Comparison of ENCODE assay signal across 8 mouse cellular contexts in genomic region chr6:93445124-93445523, GRCm38 (mm10).
DNase-seq lines count a peak whose midpoint lies in the region; ATAC-seq and TF ChIP-seq lines count a peak whose summit lies in the region.

No protein-coding gene starts in this region.

- POLR2A ChIA-PET in Patski (lab: Charles Lee): no interaction called here

- TF ChIP-seq CTCF in Patski (IDR thresholded peaks at IDR 0.05): peak; percentile 66

- no peak for ATAC-seq in Patski
- no peak for ATAC-seq in inflammation-experienced regulatory T-cells, adult 6 months

- in situ Hi-C loops in Patski (cut with MboI; ENCODE audit: low pct_unique_long_range_greater_than_20kb): loop anchor here (5.0 kb wide), 2 partner anchors 503 to 658 kb away; partner anchors contain the start of gene Adamts9

- DNase-seq in heart, postnatal 10 days: peak; percentile 60 to 66
- no peak for DNase-seq in heart, adult 11 months
- DNase-seq in 3134 (ENCODE audit: extremely low read depth, insufficient read length, low spot score) (peak; percentile 1), Patski (ENCODE audit: low read depth, low spot score) (peak; percentile 7)
- peak; percentile 64 for DNase-seq in kidney, adult 9 months
- peak; percentile 21 for DNase-seq in yolk sac, embryonic 10.5 days (ENCODE audit: low spot score)
- DNase-seq in thymus, postnatal 10 days (ENCODE audit: low spot score in 2 of 2): no peak

- no peaks in the 10 kb centered on the region for H3K27me3 ChIP-seq in Patski

- intact Hi-C loops in heart, postnatal 10 days (cut with DNase I): loop anchor here (1.0 to 10.0 kb wide), 4 partner anchors 98 to 660 kb away; partner anchors contain the start of gene Adamts9

- CTCF ChIA-PET in Patski (lab: Charles Lee): interaction anchor here (0.6 to 2.6 kb wide), 10 partner anchors 16 to 657 kb away, joined by 3 to 15 read pairs (median 3); no protein-coding TSS in a partner anchor

Comparison
In these comparisons a context has a peak if more than half of its experiments do, and no peak if none do; other contexts are left out.
1. DNase-seq: peak in heart, postnatal 10 days (2 of 2), 3134 (single experiment), Patski (single experiment), kidney, adult 9 months (single experiment) and yolk sac, embryonic 10.5 days (single experiment); none in heart, adult 11 months (single experiment) and thymus, postnatal 10 days (0 of 2).